Mouse (Mus musculus) kidney, adult 2 months (tissue): Measurements from ENCODE around the gene Dab1. TPM values are rescaled to one million over a fixed set of nuclear protein-coding genes. Genes with fewer than 3 reads are reported as not detected.

ENCODE experiments used
- DNase-seq: peaks from one replicate; pipeline ENCODE4 v3.0.0; 2021
- H3K27ac ChIP-seq: fragments of 200-500 bp; 2 replicates; pipeline ENCODE4 v1.5.1; 2012; ENCODE audit warnings: low read depth, low read length, control low read depth, inconsistent platforms; ENCODE audit not compliant: insufficient read depth
- H3K27me3 ChIP-seq: fragments of 200-500 bp; replicated peaks from 2 replicates; pipeline ENCODE4 v1.6.1; 2012; ENCODE audit warnings: mild to moderate bottlenecking, moderate library complexity, low read length, inconsistent platforms; ENCODE audit not compliant: control insufficient read depth, insufficient read depth
- H3K36me3 ChIP-seq: fragments of 200-500 bp; 2 replicates; pipeline ENCODE4 v1.6.1; 2012; ENCODE audit warnings: mild to moderate bottlenecking, moderate library complexity, low read length, inconsistent platforms; ENCODE audit not compliant: control insufficient read depth, insufficient read depth
- H3K4me1 ChIP-seq: fragments of 200-500 bp; 2 replicates; pipeline ENCODE4 v1.6.1; 2011; ENCODE audit warnings: low read length; ENCODE audit not compliant: control insufficient read depth, insufficient read depth
- H3K4me3 ChIP-seq: fragments of 200-500 bp; 2 replicates; pipeline ENCODE4 v1.5.1; 2011; ENCODE audit warnings: mild to moderate bottlenecking, low read depth, low read length, control low read depth; ENCODE audit not compliant: insufficient read depth
- CTCF ChIP-seq: fragments of 200-500 bp; conservative IDR thresholded peaks from 2 replicates; pipeline ENCODE4 v1.5.1; 2011; ENCODE audit warnings: low read depth, mild to moderate bottlenecking, control low read depth, low read length, moderate library complexity, mixed read lengths; ENCODE audit not compliant: insufficient read depth, insufficient read length
- POLR2A ChIP-seq: fragments of 200-500 bp; IDR thresholded peaks from one replicate; pipeline ENCODE4 v1.6.1; 2011; ENCODE audit warnings: low read depth, low read length, control low read depth
- WGBS: fragments of 180-500 bp; shearing (Covaris S2); methylation state at CpG from one replicate; pipeline ENCODE4 v1.1.7; 2018; 5-methylcytosine and 5-hydroxymethylcytosine counted together
- polyA plus RNA-seq: library from polyadenylated mRNA; depleted of rRNA; stranded (reverse); fragments of >200 nt; gene quantifications from 2 replicates; pipeline ENCODE4 v1.2.3, GENCODE M21; 2012

Dab1 gene
- polyA plus RNA-seq, 1 experiment: 3.3 TPM

GRCm38 (mm10) chr4:104270173-104270557 is 651.0 kb downstream of the Dab1 start:
- Histone ChIP-seq H3K27ac (no peak overlapping the region), H3K4me3 (no peak overlapping the region), H3K36me3 (no peaks in the 10 kb centered on the region), H3K27me3 (no peaks in the 10 kb centered on the region), H3K4me1 (no peaks in the 10 kb centered on the region)
- TF ChIP-seq CTCF: no peak
- TF ChIP-seq POLR2A: no peak
- no peak for DNase-seq
- WGBS: 74% methylated on average over 5 of the region's 5 CpGs

- H3K27ac ChIP-seq: no peak overlapping the region
Measured at GRCm38 (mm10) chr4:104275260-104275659, 656.1 kb downstream of the Dab1 start.

GRCm38 (mm10) chr4:104276916-104277315 is 657.8 kb downstream of the Dab1 start:
- no peaks in the 10 kb centered on the region for H3K36me3 ChIP-seq
- H3K4me3 ChIP-seq: no peak overlapping the region
- DNase-seq: no peak
- TF ChIP-seq CTCF: no peak
- no peak for TF ChIP-seq POLR2A
- no peak overlapping the region for H3K27ac ChIP-seq
- 93% methylated on average over 7 of the region's 7 CpGs for WGBS
- H3K27me3 ChIP-seq: no peaks in the 10 kb centered on the region
- H3K4me1 ChIP-seq: no peaks in the 10 kb centered on the region

More at GRCm38 (mm10) chr4:104275260-104275659, 656.1 kb downstream of the Dab1 start:
- TF ChIP-seq POLR2A (no peak), CTCF (no peak)
- no peaks in the 10 kb centered on the region for H3K27me3 ChIP-seq
- no peaks in the 10 kb centered on the region for H3K4me1 ChIP-seq
- DNase-seq: no peak
- 95% methylated on average over 1 of the region's 1 CpGs for WGBS
- H3K36me3 ChIP-seq: no peaks in the 10 kb centered on the region
- H3K4me3 ChIP-seq: no peak overlapping the region

- TF ChIP-seq POLR2A: no peak
- no peak for TF ChIP-seq CTCF
- H3K36me3 ChIP-seq: no peaks in the 10 kb centered on the region
- no peak overlapping the region for H3K4me3 ChIP-seq
- H3K27me3 ChIP-seq: no peaks in the 10 kb centered on the region
- DNase-seq: no peak
- 71% methylated on average over 3 of the region's 3 CpGs for WGBS
- no peak overlapping the region for H3K27ac ChIP-seq
- H3K4me1 ChIP-seq: no peaks in the 10 kb centered on the region
Measured at GRCm38 (mm10) chr4:104281518-104281917, 662.4 kb downstream of the Dab1 start.

GRCm38 (mm10) chr4:104283906-104284305 is 664.7 kb downstream of the Dab1 start:
- Histone ChIP-seq H3K27ac (no peak overlapping the region), H3K4me1 (no peaks in the 10 kb centered on the region), H3K27me3 (no peaks in the 10 kb centered on the region), H3K36me3 (no peaks in the 10 kb centered on the region), H3K4me3 (no peak overlapping the region)
- WGBS: 71% methylated on average over 6 of the region's 6 CpGs
- DNase-seq: no peak
- TF ChIP-seq POLR2A (no peak), CTCF (no peak)

- H3K4me1 ChIP-seq: no peaks in the 10 kb centered on the region
- DNase-seq: no peak
- no peak overlapping the region for H3K4me3 ChIP-seq
- no peaks in the 10 kb centered on the region for H3K27me3 ChIP-seq
- TF ChIP-seq POLR2A (no peak), CTCF (no peak)
- H3K27ac ChIP-seq: no peak overlapping the region
- no peaks in the 10 kb centered on the region for H3K36me3 ChIP-seq
- WGBS: 83% methylated on average over 3 of the region's 3 CpGs
Measured at GRCm38 (mm10) chr4:104288401-104288800, 669.2 kb downstream of the Dab1 start.

GRCm38 (mm10) chr4:104301764-104302163 is 682.6 kb downstream of the Dab1 start:
- Histone ChIP-seq H3K4me3 (no peak overlapping the region), H3K27me3 (no peaks in the 10 kb centered on the region), H3K27ac (no peak overlapping the region), H3K36me3 (no peaks in the 10 kb centered on the region), H3K4me1 (no peaks in the 10 kb centered on the region)
- 74% methylated on average over 3 of the region's 3 CpGs for WGBS
- no peak for TF ChIP-seq POLR2A
- no peak for TF ChIP-seq CTCF
- DNase-seq: no peak
